Mouse (Mus musculus) brain, embryonic 14.5 days (tissue): Measurements from ENCODE around the gene Lgr4. TPM values are rescaled to one million over a fixed set of nuclear protein-coding genes. Genes with fewer than 3 reads are reported as not detected.

Experiments used
- DNase-seq: peaks from one replicate; pipeline ENCODE4 v3.0.0-alpha.2; 2011; ENCODE audit warnings: low read depth
- CTCF ChIP-seq: fragments of 200-500 bp; IDR thresholded peaks from 2 replicates; pipeline ENCODE4 v1.5.1; 2012; ENCODE audit warnings: inconsistent platforms, mild to moderate bottlenecking, moderate library complexity, borderline replicate concordance; ENCODE audit not compliant: insufficient read depth, insufficient read length; ENCODE audit errors: extremely low read depth
- POLR2A ChIP-seq: fragments of 200-500 bp; IDR thresholded peaks from 2 replicates; pipeline ENCODE4 v1.6.1; 2012; ENCODE audit warnings: mild to moderate bottlenecking, inconsistent platforms, borderline replicate concordance; ENCODE audit not compliant: poor library complexity, insufficient read depth, insufficient read length, severe bottlenecking; ENCODE audit errors: extremely low read depth
- polyA plus RNA-seq: library from polyadenylated mRNA; depleted of rRNA; stranded (reverse); fragments of >200 nt; gene quantifications from 2 replicates; pipeline ENCODE4 v1.2.3, GENCODE M21; 2012

Lgr4 gene
- polyA plus RNA-seq, 1 experiment = 15.1 TPM

DNA sequence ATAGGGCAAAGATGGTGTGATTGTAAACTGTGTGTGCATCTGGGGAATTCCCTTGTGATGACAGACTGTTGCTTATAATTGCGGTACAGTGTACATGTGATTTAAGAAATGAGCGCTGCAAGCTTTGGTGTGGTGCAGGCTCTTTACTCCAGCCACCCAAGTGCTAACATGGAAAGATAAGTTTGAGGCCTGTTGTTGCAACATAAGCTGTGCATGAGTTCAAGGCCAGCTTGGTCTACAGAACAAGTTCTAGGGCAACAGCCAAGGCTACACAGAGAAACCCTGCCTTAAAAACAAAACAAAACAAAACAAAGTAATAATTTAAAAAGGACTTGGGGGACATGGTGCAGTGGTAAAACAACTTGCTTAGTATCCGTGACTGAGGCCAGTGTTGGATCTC is 17.7 kb downstream of the Lgr4 start:
- DNase-seq = no peak
- TF ChIP-seq POLR2A (no peak), CTCF (no peak)

- DNase-seq = no peak
- TF ChIP-seq POLR2A = no peak
- TF ChIP-seq CTCF = no peak
Measured at GRCm38 (mm10) chr2:109935754-109936409, 18.4 kb downstream of the Lgr4 start.

GRCm38 (mm10) chr2:109936410-109936755 is 18.9 kb downstream of the Lgr4 start:
- TF ChIP-seq CTCF (no peak), POLR2A (no peak)
- no peak for DNase-seq

DNA sequence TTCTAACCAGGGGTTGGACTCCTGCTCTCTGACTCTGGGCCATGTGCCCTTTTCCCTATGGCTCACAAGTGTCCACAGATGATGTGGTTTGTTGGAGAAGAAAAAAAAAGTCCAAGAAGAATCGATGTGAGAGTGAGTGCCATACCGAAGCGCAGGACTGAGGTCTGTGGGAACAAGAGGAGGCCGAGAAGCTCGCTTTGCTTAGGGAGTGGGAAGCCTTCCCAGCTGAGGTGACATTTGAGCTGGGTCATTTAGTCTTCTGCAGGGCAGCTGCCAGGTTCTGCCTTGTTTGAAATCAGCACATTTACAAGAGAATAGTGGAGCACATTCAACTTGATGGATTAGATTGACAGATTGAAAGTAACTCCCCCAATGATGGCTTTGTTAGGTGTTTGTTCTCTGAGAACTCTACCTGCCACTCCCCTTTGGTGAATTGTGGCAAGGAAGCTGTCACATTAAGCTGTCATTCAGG is 24.6 kb downstream of the Lgr4 start:
- TF ChIP-seq POLR2A = no peak
- no peak for TF ChIP-seq CTCF
- peak; percentile 86 for DNase-seq

- TF ChIP-seq POLR2A (no peak), CTCF (no peak)
- peak; percentile 93 for DNase-seq
Measured at GRCm38 (mm10) chr2:109942810-109943570, 25.5 kb downstream of the Lgr4 start.

DNA sequence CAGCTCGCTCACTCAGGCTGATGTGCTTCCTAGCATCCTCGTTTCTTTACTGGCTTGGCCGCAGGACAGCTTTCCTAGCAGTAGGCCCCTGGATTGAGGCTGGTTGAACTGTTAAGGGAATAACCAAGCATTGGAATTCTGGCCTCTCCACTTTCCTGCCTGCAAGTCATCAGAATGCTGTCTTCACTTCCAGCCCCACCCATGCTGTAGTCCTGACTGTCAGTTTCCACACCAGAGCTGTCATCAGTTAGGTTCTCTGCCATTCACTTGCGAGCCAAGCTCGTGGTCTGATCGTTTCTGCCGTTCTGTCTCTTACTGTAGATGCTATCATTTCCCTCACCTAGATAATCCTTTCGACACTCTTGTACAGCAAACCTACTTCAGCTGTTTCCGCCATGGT is 27.5 kb downstream of the Lgr4 start:
- no peak for TF ChIP-seq CTCF
- no peak for TF ChIP-seq POLR2A

GRCm38 (mm10) chr2:109945532-109945931 is 28.1 kb downstream of the Lgr4 start:
- DNase-seq = no peak
- TF ChIP-seq CTCF (no peak), POLR2A (no peak)

More for the DNA sequence above, 27.5 kb downstream of the Lgr4 start:
- DNase-seq = no peak

DNA sequence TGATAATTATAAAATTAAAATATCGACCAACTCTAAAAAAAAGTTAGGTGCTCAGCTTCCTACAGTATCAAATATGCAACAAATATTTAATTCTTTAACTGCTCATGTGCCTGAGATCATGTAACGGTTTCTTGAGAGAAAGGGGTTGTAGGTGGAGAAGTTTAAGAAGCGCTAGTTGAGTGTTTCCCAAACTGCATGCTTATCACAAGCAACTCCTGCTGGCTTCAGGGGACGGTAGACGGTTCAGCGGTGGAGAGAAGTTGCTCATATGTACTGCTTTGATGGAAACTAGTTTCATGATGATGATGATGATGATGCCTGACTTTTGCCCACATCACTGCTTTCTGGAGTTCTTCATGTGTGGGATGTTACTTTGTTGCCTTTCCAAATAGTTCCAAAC is 29.0 kb downstream of the Lgr4 start:
- TF ChIP-seq CTCF (no peak), POLR2A (no peak)
- DNase-seq = no peak

- DNase-seq = no peak
- TF ChIP-seq POLR2A (no peak), CTCF (no peak)
Measured at GRCm38 (mm10) chr2:109949519-109949918, 32.1 kb downstream of the Lgr4 start.

DNA sequence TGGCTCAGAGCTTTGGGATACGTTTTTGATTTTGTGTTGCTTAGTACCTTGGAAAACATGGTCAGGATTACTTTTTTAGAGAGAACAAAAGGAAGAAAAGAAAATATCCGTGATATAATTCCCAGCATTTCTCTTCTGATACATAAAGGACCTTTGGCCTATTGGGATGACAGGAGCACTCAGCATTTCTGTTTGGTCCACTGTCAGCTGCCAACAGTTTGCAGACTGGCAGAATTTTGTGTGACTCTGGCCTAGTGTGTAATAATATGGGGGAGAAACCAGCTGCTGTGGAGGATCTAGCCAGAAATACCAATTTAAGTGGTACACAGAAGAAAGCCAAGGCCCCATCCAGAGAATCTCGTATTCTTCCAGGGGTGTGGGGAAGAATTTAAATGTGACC is 32.9 kb downstream of the Lgr4 start:
- no peak for TF ChIP-seq CTCF
- no peak for TF ChIP-seq POLR2A

GRCm38 (mm10) chr2:109951050-109951449 is 33.6 kb downstream of the Lgr4 start:
- TF ChIP-seq POLR2A = no peak
- no peak for TF ChIP-seq CTCF
- DNase-seq = no peak

More for the DNA sequence above, 32.9 kb downstream of the Lgr4 start:
- no peak for DNase-seq
